Mouse (Mus musculus): ENCODE data around the gene Tmem53. TPM values are rescaled to one million over a fixed set of nuclear protein-coding genes. Genes with fewer than 3 reads are reported as not detected.
A peak's percentile ranks its signal among the peaks of the same experiment; 100 is the strongest.
"Not testable (repeated sequence)": the region's sequence is repeated elsewhere in the genome, so short reads cannot be mapped to it uniquely, and the experiment has no call there.

Gene Tmem53
- total RNA-seq, 2 experiments from 2014 or later = 25.5 to 27.1 TPM

GRCm38 (mm10) chr4:117252351-117252750 lies 600 bp downstream of the Tmem53 start:
- no peak for DNase-seq

GRCm38 (mm10) chr4:117252755-117253154 lies 1.0 kb downstream of the Tmem53 start:
- DNase-seq = no peak

- no peak for DNase-seq
These were observed 1.7 kb downstream of the Tmem53 start for GRCm38 (mm10) chr4:117253218-117254016.

GRCm38 (mm10) chr4:117254017-117254627 lies 2.4 kb downstream of the Tmem53 start:
- DNase-seq = no peak

- DNase-seq = peak; percentile 32
These were observed 2.9 kb downstream of the Tmem53 start for GRCm38 (mm10) chr4:117254672-117255071.

GRCm38 (mm10) chr4:117259909-117260308 lies 8.2 kb downstream of the Tmem53 start:
- not testable (repeated sequence) for DNase-seq

- DNase-seq = no peak
These were observed 9.5 kb downstream of the Tmem53 start for GRCm38 (mm10) chr4:117261222-117261621.

- no peak for DNase-seq
These were observed 10.6 kb downstream of the Tmem53 start for GRCm38 (mm10) chr4:117262101-117262913.

- no peak for DNase-seq
These were observed 11.2 kb downstream of the Tmem53 start for GRCm38 (mm10) chr4:117262987-117263386.

GRCm38 (mm10) chr4:117267284-117267683 lies 15.5 kb downstream of the Tmem53 start:
- peak; percentile 87 for DNase-seq

- no peak for DNase-seq
These were observed 16.2 kb downstream of the Tmem53 start for GRCm38 (mm10) chr4:117267831-117268437.

- DNase-seq = peak; percentile 84
These were observed 18.5 kb downstream of the Tmem53 start for GRCm38 (mm10) chr4:117270278-117270677.

GRCm38 (mm10) chr4:117272459-117272858 lies 20.7 kb downstream of the Tmem53 start:
- DNase-seq = no peak

GRCm38 (mm10) chr4:117274720-117275119 lies 23.0 kb downstream of the Tmem53 start:
- peak; percentile 44 for DNase-seq

- DNase-seq = no peak
These were observed 24.5 kb downstream of the Tmem53 start for GRCm38 (mm10) chr4:117276281-117276711.

- DNase-seq = no peak
These were observed 25.3 kb downstream of the Tmem53 start for GRCm38 (mm10) chr4:117277021-117277420.

- no peak for DNase-seq
These were observed 25.9 kb downstream of the Tmem53 start for GRCm38 (mm10) chr4:117277687-117278086.

- DNase-seq = no peak
These were observed 26.9 kb downstream of the Tmem53 start for GRCm38 (mm10) chr4:117278381-117279252.

GRCm38 (mm10) chr4:117279253-117279642 lies 27.5 kb downstream of the Tmem53 start:
- DNase-seq = no peak

- DNase-seq = no peak
These were observed 28.7 kb downstream of the Tmem53 start for GRCm38 (mm10) chr4:117280397-117280930.
